Mouse (Mus musculus): ENCODE data around the gene Lipt2.

Lipt2 gene

GRCm38 (mm10) chr7:100159105-100159841 is at the start of gene Lipt2:
TSS of gene Lipt2 (plus strand) at chr7:100159277.
- DNase-seq (ENCODE audit: low read depth) = peak; percentile 90

- DNase-seq (ENCODE audit: low read depth) = no peak
Measured at GRCm38 (mm10) chr7:100111506-100111905, 47.6 kb upstream of the Lipt2 start.

DNA sequence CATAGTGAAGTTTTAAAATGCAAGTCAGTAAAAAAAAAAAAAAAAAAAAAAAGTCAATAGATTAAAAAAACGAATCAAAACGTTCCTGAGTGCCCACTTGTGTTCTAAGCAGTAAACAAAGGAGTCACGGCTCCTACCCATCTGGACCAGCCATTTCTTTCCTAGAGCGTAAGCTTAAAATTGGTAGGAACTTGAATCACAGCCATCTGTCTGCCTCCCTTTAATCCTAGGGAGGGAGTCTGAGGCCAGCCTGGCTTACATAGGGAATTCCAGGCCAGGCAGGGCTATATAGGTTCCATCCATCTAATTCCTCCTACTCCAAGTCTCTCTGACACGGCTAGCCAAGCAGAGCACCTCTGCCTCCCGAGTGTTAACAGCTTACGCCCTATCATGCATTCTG is 45.3 kb upstream of the Lipt2 start:
- DNase-seq (ENCODE audit: low read depth) = no peak

DNA sequence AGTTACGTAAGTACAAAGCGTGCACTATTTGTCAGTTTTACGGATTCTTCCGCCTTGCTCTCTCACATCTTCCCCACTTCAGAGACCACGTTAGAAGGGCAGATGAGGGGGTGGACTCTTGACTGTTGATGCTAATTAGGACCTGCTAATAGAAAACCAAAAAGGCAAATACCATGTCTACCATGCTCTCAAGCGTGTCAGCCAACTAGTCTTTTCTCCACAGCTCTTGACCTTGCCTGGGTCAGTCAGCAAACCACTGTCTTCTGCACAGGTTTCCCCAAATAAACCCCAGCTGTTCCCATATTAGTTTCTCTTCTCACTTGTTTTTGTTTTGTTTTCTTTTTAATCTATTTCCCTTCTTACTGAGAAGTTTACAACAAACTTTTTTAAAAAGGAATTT is 44.8 kb upstream of the Lipt2 start:
- DNase-seq (ENCODE audit: low read depth) = no peak

DNA sequence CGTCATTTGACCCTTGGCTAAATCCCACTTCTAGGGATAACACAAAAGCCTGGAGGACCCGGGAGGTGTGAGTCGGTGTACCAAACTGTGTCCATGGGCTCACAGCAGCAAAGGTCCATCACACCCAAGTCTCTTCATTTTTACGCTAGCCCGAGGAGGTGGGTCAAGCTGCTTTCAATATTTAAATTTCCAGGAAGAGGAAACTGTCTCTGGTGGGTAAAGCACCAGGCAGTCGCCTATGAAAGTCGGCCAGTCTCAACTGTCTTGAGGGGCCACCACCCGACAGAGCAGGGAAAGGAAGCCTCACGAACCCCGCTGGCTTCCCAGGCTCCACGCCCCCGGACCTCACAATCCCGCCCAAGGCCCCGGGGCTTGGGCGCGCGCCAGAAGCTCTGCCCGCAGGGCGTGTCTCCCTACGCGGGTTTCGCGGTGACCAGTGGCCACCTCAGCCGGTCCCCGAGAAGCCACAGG is 38.3 kb upstream of the Lipt2 start:
- no peak for DNase-seq (ENCODE audit: low read depth)

GRCm38 (mm10) chr7:100121376-100121789 is 37.7 kb upstream of the Lipt2 start, which contains the start of gene Pold3:
TSS of gene Pold3 (minus strand) at chr7:100121565.
- DNase-seq (ENCODE audit: low read depth) = peak; percentile 96

DNA sequence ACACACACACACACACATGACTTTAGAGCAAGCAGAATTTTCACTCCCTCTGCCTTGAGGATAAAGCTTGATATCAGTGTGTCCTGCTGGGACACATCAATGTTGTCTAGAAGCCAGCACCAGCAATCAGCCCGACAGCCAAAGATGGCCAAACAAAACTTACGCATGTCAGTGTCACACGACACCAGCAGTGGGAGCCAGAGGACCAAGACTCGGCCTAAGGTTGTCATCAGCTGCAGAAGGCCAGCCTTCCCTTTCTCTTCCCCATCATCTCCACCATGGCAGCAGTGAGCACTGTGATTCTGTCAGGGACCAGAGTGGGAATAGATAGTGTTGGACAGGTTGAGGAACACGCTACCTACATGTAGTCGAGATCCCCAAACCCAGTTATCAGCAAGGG is 35.6 kb upstream of the Lipt2 start:
- peak; percentile 42 for DNase-seq (ENCODE audit: low read depth)

DNA sequence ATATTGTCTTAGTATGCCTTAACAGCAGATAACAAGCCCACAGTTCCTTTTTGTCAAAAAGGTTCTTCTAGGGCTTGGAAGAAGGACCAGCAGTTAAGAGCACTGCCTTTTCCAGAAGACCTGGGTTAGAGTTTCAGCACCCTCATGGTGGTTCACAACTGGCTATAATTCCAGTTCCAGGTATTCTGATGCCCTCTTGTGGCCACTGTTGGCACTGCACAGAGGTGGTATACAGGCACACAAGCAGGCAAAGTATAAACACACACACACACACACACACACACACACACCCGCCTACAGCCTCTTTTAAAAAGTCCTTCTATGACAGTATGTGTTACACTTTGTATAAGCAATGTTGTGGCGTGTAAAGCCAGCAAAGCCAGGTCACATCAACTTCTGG is 34.9 kb upstream of the Lipt2 start:
- peak; percentile 81 for DNase-seq (ENCODE audit: low read depth)

- DNase-seq (ENCODE audit: low read depth) = no peak
Measured at GRCm38 (mm10) chr7:100125166-100125565, 33.9 kb upstream of the Lipt2 start.

DNA sequence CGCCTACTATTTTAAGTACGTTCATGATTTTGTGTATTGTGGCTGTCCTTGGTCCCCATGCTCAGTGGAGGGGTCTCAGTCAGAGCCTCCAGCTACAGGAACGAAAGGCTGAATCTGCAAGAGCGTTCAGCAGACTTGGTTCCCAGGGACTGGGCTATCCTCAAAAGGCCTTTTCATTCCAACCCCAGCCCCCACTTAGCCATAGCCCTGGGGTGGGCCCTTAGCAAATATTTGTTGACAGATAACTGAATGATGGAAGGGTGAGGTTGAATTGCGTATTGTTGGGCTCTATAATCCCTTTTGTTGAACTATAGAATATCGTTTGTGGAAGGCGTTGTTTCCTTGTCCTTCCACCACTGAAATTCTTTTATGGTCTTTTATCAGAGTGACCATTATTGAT is 32.6 kb upstream of the Lipt2 start:
- no peak for DNase-seq (ENCODE audit: low read depth)

GRCm38 (mm10) chr7:100128262-100129041 is 30.6 kb upstream of the Lipt2 start:
- DNase-seq (ENCODE audit: low read depth) = no peak

DNA sequence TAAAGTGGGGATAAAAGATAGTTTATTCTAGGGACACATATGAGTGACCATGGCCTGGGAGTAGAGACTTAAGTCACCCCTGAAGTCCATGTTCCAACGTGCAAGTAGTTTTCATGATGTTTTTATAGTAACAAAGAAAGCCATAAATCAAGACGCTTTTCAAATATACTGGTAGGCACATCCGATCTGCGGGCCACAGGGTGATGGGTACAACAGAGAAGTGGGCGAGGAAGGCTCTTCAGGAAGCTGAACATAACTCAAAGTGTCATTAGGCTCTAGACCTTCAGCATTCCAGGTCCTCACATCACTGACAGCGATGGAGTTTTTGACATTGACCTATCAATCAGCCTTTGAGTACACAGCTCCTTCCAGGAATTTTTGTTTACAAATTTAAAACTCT is 28.5 kb upstream of the Lipt2 start:
- no peak for DNase-seq (ENCODE audit: low read depth)

DNA sequence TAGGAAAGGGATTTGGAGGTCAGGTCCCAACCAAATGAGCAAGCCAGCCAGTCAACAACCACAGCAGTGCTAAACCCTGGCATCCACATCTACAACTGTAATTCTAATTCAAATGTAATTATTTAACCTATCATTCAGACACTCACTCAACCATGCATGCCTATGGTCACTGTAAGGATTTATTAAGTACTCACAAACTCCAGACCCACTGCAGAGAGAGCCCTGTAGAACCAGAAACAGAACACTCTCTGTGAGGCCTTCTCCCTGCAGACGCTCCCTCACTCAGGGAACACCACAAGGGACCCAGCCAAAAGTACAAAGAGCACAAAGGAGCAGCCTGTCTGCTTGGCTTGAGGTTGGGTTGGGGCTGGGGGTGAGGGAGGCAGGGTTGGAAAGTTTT is 26.7 kb upstream of the Lipt2 start:
- DNase-seq (ENCODE audit: low read depth) = no peak

- no peak for DNase-seq (ENCODE audit: low read depth)
Measured at GRCm38 (mm10) chr7:100137038-100137437, 22.0 kb upstream of the Lipt2 start.

DNA sequence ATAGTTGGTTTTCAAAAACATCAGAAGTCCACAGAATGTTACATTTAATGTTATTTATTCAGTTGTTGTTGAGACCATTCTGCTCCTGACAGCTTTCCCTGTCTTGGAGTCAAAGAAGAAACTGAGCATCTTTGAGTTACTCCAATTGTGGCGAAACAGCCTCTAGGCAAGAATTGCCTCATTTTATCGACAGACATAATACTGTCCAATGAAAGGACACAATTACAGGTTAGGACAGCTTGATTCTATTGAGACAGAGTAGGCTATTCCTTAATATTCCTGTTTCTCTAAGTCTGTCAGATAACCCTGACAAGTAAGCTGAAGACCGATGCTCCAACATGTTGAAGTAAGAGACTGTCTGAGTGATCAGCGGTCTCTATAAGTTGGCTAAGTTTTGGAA is 21.0 kb upstream of the Lipt2 start:
- no peak for DNase-seq (ENCODE audit: low read depth)

- DNase-seq (ENCODE audit: low read depth) = no peak
Measured at GRCm38 (mm10) chr7:100140591-100140990, 18.5 kb upstream of the Lipt2 start.

DNA sequence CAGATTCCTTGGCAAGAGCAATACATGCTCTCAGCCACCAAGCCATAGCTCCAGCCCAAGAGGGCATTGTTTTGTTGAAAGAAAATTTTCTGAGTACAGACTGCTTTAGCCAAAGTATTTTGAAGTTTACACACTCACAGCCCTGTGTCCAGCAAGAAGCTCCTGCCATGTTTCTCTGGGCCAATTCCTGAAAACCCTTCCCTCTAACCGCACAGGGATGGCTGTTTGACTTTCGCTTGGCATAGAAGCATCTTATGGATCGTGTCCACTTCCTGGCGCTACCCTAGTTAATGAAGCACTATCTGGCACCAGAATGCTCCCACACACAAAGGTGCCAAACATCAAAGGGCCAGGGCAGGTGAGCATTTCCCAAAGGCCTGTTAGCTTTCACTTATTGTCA is 10.5 kb upstream of the Lipt2 start:
- DNase-seq (ENCODE audit: low read depth) = no peak

GRCm38 (mm10) chr7:100150086-100150485 is 9.0 kb upstream of the Lipt2 start:
- DNase-seq (ENCODE audit: low read depth) = no peak

DNA sequence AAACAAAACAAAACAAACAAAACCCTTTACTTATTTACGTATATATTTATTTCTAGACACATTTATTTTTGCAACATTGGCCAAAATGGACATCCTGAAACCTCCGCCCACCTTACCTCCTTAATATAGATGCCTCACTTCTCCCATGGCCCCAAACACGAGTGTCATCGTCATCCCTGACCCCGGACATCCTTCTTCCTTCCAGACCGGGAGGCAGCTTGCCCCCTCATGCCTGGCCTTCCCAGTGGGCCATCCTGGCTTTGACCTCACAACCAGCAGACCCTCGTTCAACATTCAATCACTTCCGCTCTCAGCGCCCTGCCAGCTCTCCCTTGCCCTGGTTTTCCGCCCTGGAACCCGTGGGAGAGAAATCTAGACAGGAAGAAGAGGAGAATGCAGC is 8.5 kb upstream of the Lipt2 start:
- no peak for DNase-seq (ENCODE audit: low read depth)

DNA sequence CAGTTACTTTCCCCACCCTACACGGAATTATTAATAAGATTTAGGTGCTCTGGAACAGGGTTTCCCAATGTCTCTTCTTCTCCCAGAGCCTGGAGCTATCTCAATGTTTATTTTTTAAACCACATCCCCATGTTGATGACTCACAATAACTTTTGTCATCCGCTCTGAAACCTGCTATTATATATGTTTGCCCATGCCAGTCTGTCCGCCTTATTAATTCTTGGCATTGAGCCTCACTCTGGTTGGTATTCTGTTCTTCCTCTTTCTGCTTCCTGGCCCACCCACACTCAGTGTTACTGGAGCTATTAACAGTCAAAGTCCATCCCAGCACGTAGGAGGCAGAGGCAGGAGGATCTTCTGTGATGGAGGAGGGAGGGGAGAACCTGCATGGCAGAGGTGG is 1.4 kb upstream of the Lipt2 start:
- no peak for DNase-seq (ENCODE audit: low read depth)

- DNase-seq (ENCODE audit: low read depth) = peak; percentile 23
Measured at GRCm38 (mm10) chr7:100160006-100160405, 929 bp downstream of the Lipt2 start.

- no peak for DNase-seq (ENCODE audit: low read depth)
Measured at GRCm38 (mm10) chr7:100163506-100163905, 4.4 kb downstream of the Lipt2 start.

GRCm38 (mm10) chr7:100168654-100169053 is 9.6 kb downstream of the Lipt2 start:
- DNase-seq (ENCODE audit: low read depth) = no peak
